Mouse (Mus musculus) left cerebral cortex, postnatal 25 days (tissue): ENCODE data around the gene Spdl1. TPM values are rescaled to one million over a fixed set of nuclear protein-coding genes. Genes with fewer than 3 reads are reported as not detected.
A peak's percentile ranks its signal among the peaks of the same experiment; 100 is the strongest.

ENCODE experiments used
- DNase-seq, 2 experiments: peaks; one replicate each; pipeline ENCODE4 v3.0.0; 2022; ENCODE audit warnings: low spot score in 2 of 2, mixed read lengths in 1 of 2
- intact Hi-C: fragments of 180-260 bp; cut with DNase I; formaldehyde crosslinking; loops from one replicate; pipeline ENCODE4 v1.15.1; 2025
- total RNA-seq, 2 experiments: library from RNA; stranded (reverse); gene quantifications; 2 replicates each; pipeline ENCODE4 v1.2.3; 2021

The Spdl1 gene
- total RNA-seq: under 1 TPM; 0.32 to 0.73 TPM

DNA sequence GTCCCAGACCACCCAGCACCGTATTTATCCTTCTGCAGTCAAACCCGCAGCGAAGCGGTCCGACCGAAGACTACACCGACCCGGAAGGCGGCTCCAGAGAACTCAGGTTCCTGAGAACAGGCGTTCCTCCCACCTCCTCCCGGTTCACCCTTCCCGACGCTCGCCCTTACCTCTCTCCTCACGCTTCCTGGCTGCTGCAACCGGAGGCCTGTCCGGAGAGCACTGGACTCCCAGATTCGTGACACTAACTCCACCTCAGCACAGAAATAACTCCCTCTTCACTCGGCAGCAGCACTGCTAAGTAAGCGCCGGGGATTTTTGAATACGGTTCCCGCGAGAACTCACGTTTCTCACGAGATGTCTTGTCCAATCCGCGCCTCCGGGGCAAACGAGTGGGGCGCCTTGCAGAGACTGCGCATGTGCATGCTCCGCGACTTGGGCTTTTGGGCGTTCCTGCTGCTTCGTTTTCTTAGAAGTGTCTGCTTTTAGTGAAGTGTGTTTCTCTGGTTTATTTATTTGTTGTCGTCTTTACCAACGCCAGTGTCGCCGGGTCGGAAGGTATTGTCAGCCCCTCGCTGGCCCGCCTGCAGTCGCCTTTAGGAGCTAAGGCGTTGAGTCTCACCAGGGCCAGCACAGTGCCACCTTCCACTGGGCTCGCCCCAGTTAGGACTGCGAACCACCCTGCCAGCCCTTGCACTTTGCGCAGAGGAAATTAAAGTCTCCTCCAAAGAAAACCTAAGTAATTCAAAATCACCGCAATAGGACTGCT lies at the start of gene Spdl1:
Spdl1 (minus strand) TSS at position 324 of the 769 bp plus-strand sequence.
- intact Hi-C loops: no loop called here

DNA sequence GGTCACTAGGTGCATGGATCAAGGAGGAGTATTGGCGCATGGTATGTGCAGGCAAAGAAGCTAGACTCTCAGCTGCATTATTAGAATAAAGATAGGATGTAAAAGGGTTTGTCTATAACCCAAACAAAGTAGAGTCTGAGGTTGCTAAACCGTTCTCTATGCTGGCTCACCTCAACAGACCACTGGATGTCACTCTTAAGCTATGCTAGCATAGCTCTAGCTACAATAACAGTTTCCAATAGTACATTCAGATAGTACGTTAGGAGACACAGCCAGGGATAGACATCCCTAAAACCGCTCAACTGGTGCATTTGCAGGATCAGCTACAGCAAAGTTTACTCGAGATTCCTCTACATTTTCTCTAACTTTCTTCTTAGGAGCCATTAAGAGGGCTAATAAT lies 48.1 kb upstream of the Spdl1 start:
- intact Hi-C loops: loop anchor here (2.0 to 5.0 kb wide), 3 partner anchors 236 to 569 kb away; no protein-coding TSS in a partner anchor
- peak; percentile 31 to 64 for DNase-seq

More for the DNA sequence above, at the start of gene Spdl1:
- peak; percentile 95 to 97 for DNase-seq

DNA sequence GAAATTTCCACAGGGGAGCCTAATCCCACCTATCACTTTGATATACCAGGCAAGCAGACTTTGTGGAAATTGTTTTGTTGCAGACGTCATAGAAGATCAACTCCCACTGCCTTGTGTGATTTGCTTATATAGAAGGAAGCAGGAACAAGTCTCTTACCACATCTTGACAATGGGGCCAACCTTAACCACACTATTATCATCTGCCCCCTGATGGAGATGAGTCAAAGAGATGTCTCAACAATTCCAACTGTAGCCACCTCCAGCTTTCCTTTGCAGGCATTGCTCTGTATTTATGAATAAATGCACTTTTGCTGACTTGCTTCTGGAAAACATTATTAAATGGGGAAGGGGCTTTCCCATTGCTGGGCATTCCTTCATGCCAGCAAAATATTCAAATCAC lies 46.2 kb upstream of the Spdl1 start:
- no peak for DNase-seq
- intact Hi-C loops: loop anchor here (2.0 to 5.0 kb wide), 3 partner anchors 238 to 571 kb away; no protein-coding TSS in a partner anchor

DNA sequence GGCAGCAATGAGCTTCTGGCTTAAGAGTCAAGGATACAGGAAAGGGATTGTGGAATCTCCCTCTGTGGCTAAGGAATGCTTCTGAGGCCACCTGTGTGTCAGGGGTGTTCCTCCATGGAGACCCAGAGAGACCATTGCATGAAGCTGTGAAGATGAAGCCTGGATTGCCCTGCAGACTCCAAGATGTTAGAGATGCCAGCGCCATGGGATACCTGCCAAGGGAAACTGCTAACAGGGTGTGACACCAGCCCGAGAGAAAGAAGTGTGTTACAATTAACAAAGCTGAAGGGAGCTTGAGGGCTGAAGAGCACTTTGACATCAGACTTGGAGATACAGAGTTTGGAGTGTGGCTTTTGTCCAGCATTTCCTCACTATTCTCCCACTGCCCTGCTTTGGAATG lies 40.4 kb upstream of the Spdl1 start:
- DNase-seq: no peak
- intact Hi-C loops: no loop called here

DNA sequence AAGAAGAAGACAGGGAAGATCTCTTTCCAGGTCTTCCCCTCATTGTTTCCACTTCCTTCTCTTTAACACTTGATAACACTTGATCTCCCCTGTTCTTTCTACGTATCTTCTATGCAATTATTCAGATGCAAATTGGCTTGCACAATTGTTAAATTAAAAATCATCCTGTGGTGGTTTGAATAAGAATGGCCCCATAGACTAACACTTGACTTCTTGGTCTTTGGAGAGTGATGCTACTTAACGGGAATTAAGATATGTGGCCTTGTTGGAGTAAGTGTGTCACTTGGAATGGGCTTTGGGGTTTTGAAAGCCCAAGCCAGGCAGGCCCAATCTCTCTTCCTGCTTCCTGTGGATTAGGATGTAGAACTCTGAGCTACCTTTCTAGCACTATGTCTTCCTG lies 39.0 kb upstream of the Spdl1 start:
- DNase-seq: no peak
- intact Hi-C loops: no loop called here

DNA sequence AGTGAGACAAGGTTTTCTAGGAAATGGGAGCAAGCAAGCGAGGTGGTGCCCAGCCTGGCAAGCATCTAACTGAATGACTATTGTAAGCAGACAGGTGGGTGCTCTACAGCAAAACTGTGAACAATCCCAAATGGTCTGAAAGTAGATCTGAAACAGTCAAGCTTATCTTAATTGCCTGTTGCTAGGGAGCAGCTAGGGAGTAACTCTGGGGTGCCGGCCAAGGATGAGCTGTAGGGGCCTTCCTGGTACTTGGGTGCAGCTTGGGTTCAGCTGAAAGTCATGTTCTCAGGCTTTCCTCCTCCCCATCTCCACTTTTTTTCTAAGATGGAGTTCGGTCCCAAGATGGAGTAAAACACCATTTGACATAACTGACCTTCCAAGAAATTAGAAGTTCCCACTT lies 38.5 kb upstream of the Spdl1 start:
- intact Hi-C loops: no loop called here

DNA sequence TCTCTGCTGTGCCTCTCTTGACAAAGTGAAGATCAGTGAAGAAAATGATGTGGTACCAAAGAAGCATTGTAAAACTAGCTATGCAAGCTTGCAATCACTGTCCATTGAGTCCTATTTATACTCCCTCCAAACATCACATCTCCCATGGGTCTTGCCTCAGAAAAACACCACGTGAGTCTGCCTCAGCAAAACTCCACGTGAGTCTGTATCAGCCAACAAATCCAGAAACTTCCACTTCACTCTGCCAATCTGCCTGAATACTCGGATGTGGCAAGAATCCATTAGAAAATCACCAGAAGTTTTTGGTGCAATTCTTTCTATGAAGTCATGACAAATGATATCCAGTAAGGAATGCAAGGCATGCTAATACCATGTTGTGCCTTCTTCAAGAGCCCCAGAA lies 38.0 kb upstream of the Spdl1 start:
- intact Hi-C loops: no loop called here
- DNase-seq: no peak

More for the DNA sequence above, 38.5 kb upstream of the Spdl1 start:
- no peak for DNase-seq

DNA sequence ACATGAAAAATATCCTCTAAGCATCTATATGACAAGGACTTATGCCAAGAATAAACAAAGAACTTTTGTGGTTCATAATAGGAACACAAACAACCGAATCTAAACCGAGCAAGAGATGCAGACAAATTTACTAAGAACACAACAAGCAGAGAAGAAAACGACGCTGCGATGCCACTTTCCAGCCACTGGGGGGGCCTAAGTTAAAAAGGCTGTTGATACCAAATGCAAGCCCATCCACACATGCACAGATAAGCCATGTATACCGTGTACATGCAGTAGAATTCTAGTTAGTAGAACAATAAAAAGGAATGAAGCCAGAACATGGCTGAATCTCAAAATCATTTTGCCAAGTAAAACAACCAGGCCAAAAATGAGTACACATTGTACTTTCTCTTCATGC lies 35.2 kb upstream of the Spdl1 start:
- intact Hi-C loops: no loop called here
- DNase-seq: no peak

DNA sequence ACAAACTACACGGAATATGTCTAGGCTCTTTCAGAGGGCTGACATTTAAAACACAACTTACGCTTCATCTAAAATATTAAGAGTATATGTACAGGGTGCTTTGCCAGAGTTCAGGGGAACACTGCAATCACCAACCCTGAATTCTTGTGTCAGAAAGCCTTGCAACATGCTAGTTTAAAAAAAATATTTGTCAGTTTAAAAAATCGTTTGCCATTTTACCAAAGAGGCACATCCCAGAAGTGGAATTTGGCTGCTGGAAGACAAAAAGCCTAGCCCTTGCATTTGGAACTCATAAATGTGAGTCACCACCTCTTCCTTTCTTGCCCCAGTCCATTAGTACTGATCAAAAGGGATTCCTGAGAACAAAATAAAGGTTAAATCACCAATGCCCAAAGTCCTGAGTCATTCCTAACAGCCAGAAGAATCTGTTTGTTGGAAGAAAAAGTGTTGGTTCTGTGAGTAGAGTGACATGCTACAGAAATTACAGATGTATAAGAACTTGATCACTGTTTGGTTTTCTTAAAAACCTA lies 32.4 kb upstream of the Spdl1 start:
- intact Hi-C loops: no loop called here
- DNase-seq: no peak

DNA sequence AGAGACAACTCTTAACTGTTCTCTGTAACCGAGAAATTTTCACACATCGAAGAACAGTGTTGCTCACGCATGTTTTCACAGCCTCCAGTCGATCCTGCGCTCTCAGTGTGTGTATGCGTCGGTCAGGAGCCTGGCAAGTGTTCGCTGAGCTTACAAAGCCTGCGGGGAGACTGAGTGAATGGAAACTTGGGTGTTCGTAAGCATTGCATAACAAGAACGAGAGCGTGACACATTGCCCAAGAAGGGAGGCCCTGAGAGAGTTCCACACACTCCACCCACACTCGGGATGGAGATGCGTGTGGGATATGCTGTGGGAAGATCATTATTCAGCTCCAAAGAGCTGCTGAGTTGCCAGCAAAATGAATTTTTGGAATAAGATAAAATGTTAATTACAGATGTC lies 31.7 kb upstream of the Spdl1 start:
- intact Hi-C loops: no loop called here
- peak; percentile 62 to 91 for DNase-seq

DNA sequence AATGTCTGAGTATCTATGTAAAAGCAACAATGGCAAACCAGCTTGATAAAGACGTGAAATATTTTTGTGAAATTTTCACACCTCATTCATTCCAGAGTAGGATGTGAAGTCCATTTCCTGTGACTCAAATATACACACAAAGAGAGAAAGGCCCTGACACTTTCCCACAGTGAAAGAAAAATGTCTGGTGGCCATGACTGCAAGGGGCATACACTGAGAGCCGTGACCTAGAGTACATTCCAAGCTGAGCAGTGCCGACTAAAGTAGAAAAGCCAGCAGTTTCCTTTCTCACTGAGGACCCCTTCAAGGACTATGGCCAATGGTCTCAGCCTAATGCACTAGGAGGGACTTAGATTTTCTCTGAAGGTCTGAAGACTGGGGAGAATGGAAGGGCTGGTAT lies 23.2 kb upstream of the Spdl1 start:
- intact Hi-C loops: no loop called here
- no peak for DNase-seq

DNA sequence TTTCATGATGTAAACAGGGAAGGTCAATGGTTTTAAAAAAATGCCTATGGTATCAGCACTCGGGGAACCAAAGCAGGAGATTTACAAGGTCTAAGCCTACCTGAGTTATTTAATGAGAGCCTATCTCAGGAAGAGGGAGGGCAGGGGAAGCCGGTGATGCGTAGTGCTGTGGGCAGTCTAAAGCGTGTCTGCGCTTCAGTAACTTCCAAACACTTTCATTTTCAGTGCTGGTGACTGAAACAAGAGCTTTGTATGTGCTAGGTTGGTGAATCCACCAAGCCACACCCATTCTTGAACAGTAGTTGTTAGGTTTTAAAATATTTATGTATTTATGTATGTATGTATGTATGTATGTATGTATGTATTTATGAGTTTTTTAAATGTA lies 12.8 kb upstream of the Spdl1 start:
- no peak for DNase-seq
- intact Hi-C loops: loop anchor here (5.0 to 10.0 kb wide), 2 partner anchors 559 to 831 kb away; no protein-coding TSS in a partner anchor

DNA sequence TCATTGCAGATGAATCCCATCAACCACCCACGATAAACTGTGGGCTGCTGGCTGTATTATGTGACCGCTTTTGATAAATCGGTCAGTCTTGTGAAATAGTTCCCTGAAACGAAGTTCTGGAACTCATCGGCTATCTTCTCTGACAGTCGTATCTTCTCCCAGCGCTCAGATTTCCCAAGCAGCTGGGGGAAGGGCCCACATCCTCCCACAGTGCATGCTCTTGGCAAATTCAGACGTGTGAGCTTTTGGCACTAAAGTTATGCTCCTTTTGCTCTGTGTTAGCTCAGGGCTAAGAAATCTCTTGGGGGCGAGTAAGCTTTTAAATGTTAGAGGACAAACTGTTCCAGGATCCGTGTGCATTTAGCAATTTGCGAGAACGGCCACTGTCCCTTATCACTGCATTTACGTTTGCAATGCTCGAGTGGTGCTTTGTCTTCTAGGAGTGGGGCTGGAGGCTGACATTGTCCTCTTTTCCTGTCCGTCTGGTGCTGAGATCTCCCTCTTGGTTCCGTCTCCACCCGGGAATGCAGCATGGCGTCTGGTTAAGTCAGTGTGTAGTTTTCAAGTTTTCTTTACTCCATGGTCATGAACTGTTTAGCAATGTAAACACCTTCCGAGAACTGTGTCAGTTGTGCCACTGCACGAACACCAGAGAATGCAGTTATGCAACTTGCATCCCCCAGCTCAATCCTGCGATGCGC lies 12.3 kb upstream of the Spdl1 start:
- no peak for DNase-seq
- intact Hi-C loops: loop anchor here (5.0 to 10.0 kb wide), 2 partner anchors 559 to 832 kb away; no protein-coding TSS in a partner anchor

DNA sequence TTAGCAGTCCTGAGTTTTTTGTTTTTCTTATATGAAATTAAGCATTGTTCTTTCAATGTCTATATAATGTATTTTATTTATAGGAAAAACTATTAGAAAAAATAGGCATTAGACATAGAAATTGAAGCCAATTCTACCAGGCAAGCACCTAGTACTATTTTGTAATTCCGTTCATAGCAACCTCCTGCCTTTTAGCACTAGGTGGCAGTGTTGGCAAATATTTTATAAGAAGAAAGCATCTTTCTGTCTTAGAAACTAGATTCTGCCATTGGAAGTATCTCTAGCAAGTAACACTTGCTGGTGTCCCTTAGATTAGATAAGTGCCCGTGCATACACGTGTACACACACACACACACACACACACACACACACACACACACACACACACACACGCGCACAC lies 10.1 kb upstream of the Spdl1 start:
- intact Hi-C loops: loop anchor here (5.0 to 10.0 kb wide), 2 partner anchors 561 to 1159 kb away; no protein-coding TSS in a partner anchor
- peak in 1 of 2 experiments; percentile 49 for DNase-seq

DNA sequence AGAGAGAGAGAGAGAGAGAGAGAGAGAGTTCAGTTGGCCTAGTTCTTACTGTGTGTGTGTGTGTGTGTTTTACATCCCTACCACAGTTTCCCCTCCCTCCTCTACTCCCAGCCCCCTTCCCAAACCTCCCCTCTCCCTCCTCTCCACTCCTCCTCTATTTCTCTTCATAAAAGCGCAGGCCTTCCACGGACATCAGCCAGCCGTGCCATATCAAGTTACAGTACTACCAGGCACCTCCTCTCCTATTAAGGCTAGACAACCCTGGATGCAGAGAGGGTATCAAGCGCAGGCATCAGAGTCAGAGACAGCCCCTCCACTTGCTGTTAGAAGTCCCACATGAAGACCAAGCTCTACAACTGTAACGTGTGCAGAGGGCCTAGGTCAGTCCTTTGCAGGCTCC lies 6.8 kb upstream of the Spdl1 start:
- intact Hi-C loops: loop anchor here (5.0 to 10.0 kb wide), 2 partner anchors 565 to 1162 kb away; no protein-coding TSS in a partner anchor
- no peak for DNase-seq

DNA sequence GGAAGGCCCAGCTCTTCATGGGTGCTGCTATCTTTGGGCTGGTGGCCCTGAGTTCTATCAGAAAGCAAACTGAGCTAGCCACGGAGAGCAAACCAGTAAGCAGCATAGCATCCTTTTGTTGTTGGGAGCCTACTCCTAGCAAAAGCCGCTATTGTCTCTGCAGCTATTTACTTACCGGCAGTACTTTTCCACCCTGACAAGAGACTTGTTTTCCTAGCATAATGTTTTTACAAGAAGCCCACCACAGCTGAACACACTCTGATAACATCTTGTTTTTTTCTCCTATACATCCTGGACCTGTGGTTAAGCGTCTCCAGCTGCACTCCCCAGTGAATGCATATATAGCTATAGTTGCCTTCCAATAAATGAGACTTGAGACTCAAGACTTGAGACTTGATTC lies 5.6 kb upstream of the Spdl1 start:
- intact Hi-C loops: loop anchor here (5.0 kb wide), 1 partner anchor 613 kb away; no protein-coding TSS in a partner anchor

DNA sequence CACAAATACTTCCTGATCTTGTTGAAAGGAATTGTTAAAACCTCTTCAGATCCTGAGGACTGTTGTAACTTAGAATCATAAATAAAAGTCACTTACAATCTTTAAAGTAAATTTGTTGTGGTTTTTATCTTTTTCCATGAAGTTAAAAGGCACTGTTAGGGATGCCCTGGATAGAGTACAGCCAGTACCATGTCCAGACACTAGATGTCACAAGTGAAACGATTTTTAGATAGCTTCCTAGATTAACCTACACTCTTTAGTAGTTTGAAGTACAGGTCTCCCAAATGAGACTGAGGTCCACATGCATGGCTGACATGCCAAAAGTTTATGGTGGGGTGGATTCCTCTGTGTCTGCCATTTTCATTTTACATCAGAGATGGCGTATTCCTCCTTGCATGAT lies 2.8 kb upstream of the Spdl1 start:
- intact Hi-C loops: loop anchor here (5.0 kb wide), 1 partner anchor 616 kb away; no protein-coding TSS in a partner anchor
- DNase-seq: peak in 1 of 2 experiments; percentile 9

More for the DNA sequence above, 5.6 kb upstream of the Spdl1 start:
- no peak for DNase-seq

DNA sequence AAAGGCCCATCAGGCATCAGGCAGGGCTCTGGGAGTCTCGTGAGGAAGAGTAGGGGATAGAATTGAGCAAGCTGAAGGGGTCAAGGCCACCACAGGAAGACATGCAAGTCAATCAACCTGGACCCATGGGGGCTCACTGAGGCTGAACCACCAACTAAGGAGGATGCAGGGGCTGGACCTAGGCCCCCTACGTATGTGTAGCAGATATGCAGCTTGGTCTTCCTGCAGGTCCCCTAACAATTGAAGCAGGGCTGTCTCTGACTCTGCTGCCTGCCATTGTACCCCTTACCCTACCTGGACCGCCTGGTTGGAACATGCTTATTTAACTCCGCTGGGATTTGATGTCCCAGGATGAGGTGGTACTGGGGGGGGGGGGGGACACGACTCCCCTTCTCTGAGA lies 763 bp downstream of the Spdl1 start:
- intact Hi-C loops: no loop called here

DNA sequence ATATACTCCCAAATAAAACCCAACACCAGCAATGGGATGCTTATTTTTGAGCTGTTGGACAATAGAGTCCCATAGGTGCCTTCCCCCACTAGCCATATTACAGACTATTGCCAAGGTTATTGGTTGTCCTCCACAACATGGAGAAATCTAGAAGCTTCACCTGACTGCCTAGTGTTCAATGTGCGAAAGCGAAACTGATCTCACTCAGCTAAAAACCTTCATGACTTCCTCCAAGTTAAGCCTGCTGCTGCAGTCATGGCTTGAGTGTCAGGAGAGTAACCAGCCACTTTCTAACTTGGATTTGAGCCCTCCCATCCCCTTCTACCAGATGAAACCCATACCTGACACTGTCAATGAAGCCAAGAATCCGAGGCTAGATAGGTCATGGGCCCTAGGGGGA lies 5.6 kb downstream of the Spdl1 start:
- DNase-seq: no peak
- intact Hi-C loops: no loop called here

More for the DNA sequence above, 763 bp downstream of the Spdl1 start:
- DNase-seq: no peak

DNA sequence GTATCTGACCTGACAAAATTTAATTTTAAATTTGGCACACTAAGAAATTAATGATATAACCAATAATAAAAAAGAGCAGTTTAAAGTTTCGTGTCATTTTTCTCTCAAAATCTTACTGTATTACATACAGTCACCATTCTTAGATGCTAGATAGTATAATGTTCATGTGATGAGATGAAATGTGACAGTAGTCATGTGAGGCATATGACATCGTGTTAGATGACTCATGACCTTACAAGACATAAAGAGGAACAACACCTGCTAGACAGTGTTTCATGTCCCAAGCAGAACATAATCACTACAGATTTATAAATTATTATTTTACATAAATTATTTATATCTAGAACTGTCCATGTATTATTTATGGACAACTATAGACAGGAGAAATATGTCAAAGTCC lies 6.5 kb downstream of the Spdl1 start:
- intact Hi-C loops: no loop called here
- no peak for DNase-seq
